Mouse (Mus musculus) C2C12 (cell line): ENCODE data around the gene Capn10. TPM values are rescaled to one million over a fixed set of nuclear protein-coding genes. Genes with fewer than 3 reads are reported as not detected.
A peak's percentile ranks its signal among the peaks of the same experiment; 100 is the strongest.

Experiments used
- H3K27me3 ChIP-seq: one replicate; pipeline ENCODE4 v1.6.1; 2011; ENCODE audit not compliant: control insufficient read depth, insufficient read depth, insufficient read length
- H3K36me3 ChIP-seq: one replicate; pipeline ENCODE4 v1.6.1; 2011; ENCODE audit not compliant: control insufficient read depth, insufficient read depth
- H3K4me3 ChIP-seq: one replicate; pipeline ENCODE4 v1.5.1; 2011; ENCODE audit warnings: mild to moderate bottlenecking, control low read depth; ENCODE audit not compliant: poor library complexity, insufficient read depth, severe bottlenecking
- H3K79me2 ChIP-seq: one replicate; pipeline ENCODE4 v1.6.1; 2011; ENCODE audit not compliant: control insufficient read depth, insufficient read depth
- H3K79me3 ChIP-seq: one replicate; pipeline ENCODE4 v1.6.1; 2011; ENCODE audit warnings: low read depth, control low read depth
- H3ac ChIP-seq: one replicate; pipeline ENCODE3; 2011; ENCODE audit warnings: low read depth; ENCODE audit not compliant: control insufficient read depth, insufficient read length
- CEBPB ChIP-seq: IDR thresholded peaks from one replicate; pipeline ENCODE4 v1.6.1; 2011; ENCODE audit warnings: low read depth, mild to moderate bottlenecking, control low read depth, moderate library complexity
- CTCF ChIP-seq: IDR thresholded peaks from one replicate; pipeline ENCODE4 v1.5.1; 2011; ENCODE audit not compliant: control insufficient read depth, insufficient read depth, insufficient read length
- FOSL1 ChIP-seq: IDR thresholded peaks from one replicate; pipeline ENCODE4 v1.8.0; 2011; ENCODE audit warnings: mild to moderate bottlenecking, low read length; ENCODE audit not compliant: poor library complexity, insufficient read depth, severe bottlenecking
- MAX ChIP-seq: IDR thresholded peaks from one replicate; pipeline ENCODE4 v1.6.1; 2011; ENCODE audit warnings: mild to moderate bottlenecking, control low read depth
- MYOD1 ChIP-seq: IDR thresholded peaks from one replicate; pipeline ENCODE4 v1.6.1; 2011; ENCODE audit warnings: low read depth; ENCODE audit not compliant: control insufficient read depth, insufficient read length
- MYOG ChIP-seq: IDR thresholded peaks from one replicate; pipeline ENCODE4 v1.6.1; 2011; ENCODE audit not compliant: control insufficient read depth, insufficient read length; ENCODE audit errors: extremely low read depth
- USF1 ChIP-seq: IDR thresholded peaks from one replicate; pipeline ENCODE4 v1.6.1; 2011; ENCODE audit warnings: low read depth, mild to moderate bottlenecking, control low read depth, moderate library complexity
- polyA plus RNA-seq: library from polyadenylated mRNA; unstranded; fragments of >200 nt; fragmentation: generic; extraction: Trizol; gene quantifications from one replicate; pipeline ENCODE4 v1.2.1, GENCODE M21; 2012; ENCODE audit warnings: missing spikeins

The Capn10 gene
- polyA plus RNA-seq, 1 experiment: 19.8 TPM

GRCm38 (mm10) chr1:92908664-92909063 lies 25.5 kb upstream of the Capn10 start:
- H3K4me3 ChIP-seq: no peak overlapping the region
- no peak overlapping the region for H3ac ChIP-seq
- H3K36me3 ChIP-seq: no peaks in the 10 kb centered on the region
- no peaks in the 10 kb centered on the region for H3K27me3 ChIP-seq
- H3K79me2 ChIP-seq: peaks cover 21% of the 10 kb centered on the region
- H3K79me3 ChIP-seq: peaks cover 4% of the 10 kb centered on the region
- TF ChIP-seq USF1: no peak
- no peak for TF ChIP-seq MYOG
- no peak for TF ChIP-seq CTCF
- TF ChIP-seq MAX: no peak

- H3K79me3 ChIP-seq: peaks cover 4% of the 10 kb centered on the region
- TF ChIP-seq FOSL1: no peak
- TF ChIP-seq MYOD1: no peak
- no peak for TF ChIP-seq MAX
- no peak for TF ChIP-seq MYOG
- no peak for TF ChIP-seq USF1
- TF ChIP-seq CEBPB: no peak
- H3ac ChIP-seq: no peak overlapping the region
- peaks cover 21% of the 10 kb centered on the region for H3K79me2 ChIP-seq
- H3K36me3 ChIP-seq: no peaks in the 10 kb centered on the region
- no peaks in the 10 kb centered on the region for H3K27me3 ChIP-seq
- H3K4me3 ChIP-seq: no peak overlapping the region
These were observed 25.1 kb upstream of the Capn10 start for GRCm38 (mm10) chr1:92909068-92909467.

- H3K79me2 ChIP-seq: peaks cover 21% of the 10 kb centered on the region
- peak within 1 kb of the TSS; percentile 52 for H3K4me3 ChIP-seq
- no peak for TF ChIP-seq FOSL1
- TF ChIP-seq CTCF: peak; percentile 97
- TF ChIP-seq MYOG: no peak
- TF ChIP-seq MAX: peak; percentile 68
- peak within 1 kb of the TSS; percentile 85 for H3ac ChIP-seq
- no peaks in the 10 kb centered on the region for H3K27me3 ChIP-seq
- H3K36me3 ChIP-seq: peaks cover 2% of the 10 kb centered on the region
- peaks cover 4% of the 10 kb centered on the region for H3K79me3 ChIP-seq
These were observed 23.8 kb upstream of the Capn10 start, which contains the start of gene Rnpepl1 for GRCm38 (mm10) chr1:92910239-92910885. Gene Rnpepl1 (plus strand): TSS chr1:92910783.

GRCm38 (mm10) chr1:92910925-92911720 lies 23.1 kb upstream of the Capn10 start:
- Histone ChIP-seq H3K79me3 (peaks cover 4% of the 10 kb centered on the region), H3K27me3 (no peaks in the 10 kb centered on the region), H3K4me3 (peak overlapping the region; percentile 52), H3ac (peak overlapping the region; percentile 63), H3K79me2 (peaks cover 21% of the 10 kb centered on the region), H3K36me3 (peaks cover 6% of the 10 kb centered on the region)
- TF ChIP-seq MAX (no peak), FOSL1 (no peak), MYOG (no peak), USF1 (no peak), MYOD1 (no peak), CEBPB (no peak), CTCF (no peak)

GRCm38 (mm10) chr1:92911721-92912138 lies 22.4 kb upstream of the Capn10 start:
- peaks cover 4% of the 10 kb centered on the region for H3K79me3 ChIP-seq
- H3ac ChIP-seq: peak overlapping the region; percentile 63
- TF ChIP-seq CEBPB: no peak
- TF ChIP-seq MYOG: no peak
- no peak for TF ChIP-seq USF1
- no peak for TF ChIP-seq CTCF
- TF ChIP-seq FOSL1: no peak
- TF ChIP-seq MAX: no peak
- no peak for TF ChIP-seq MYOD1
- H3K79me2 ChIP-seq: peaks cover 21% of the 10 kb centered on the region
- H3K27me3 ChIP-seq: no peaks in the 10 kb centered on the region
- H3K36me3 ChIP-seq: peaks cover 6% of the 10 kb centered on the region
- H3K4me3 ChIP-seq: peak overlapping the region; percentile 52
